Mouse (Mus musculus) hindbrain, embryonic 15.5 days (tissue): ENCODE results near the gene Atoh8. TPM values are rescaled to one million over a fixed set of nuclear protein-coding genes. Genes with fewer than 3 reads are reported as not detected.

Source experiments
- ATAC-seq: fragments of 200-750 bp; cut with Nextera tagmentation; 2 replicates; pipeline ENCODE4 v1.8.0; 2017; ENCODE audit warnings: low read depth, moderate number of reproducible peaks, moderate TSS enrichment; ENCODE audit not compliant: low FRiP score
- H3K27ac ChIP-seq: fragments of 300-500 bp; sonication (generic); replicated peaks from 2 replicates; pipeline ENCODE4 v1.5.1; 2015; ENCODE audit warnings: mild to moderate bottlenecking, inconsistent platforms
- H3K27me3 ChIP-seq: fragments of 300-500 bp; sonication (generic); 2 replicates; pipeline ENCODE4 v1.6.1; 2015; ENCODE audit warnings: control low read depth, inconsistent platforms
- H3K36me3 ChIP-seq: fragments of 300-500 bp; sonication (generic); 2 replicates; pipeline ENCODE4 v1.6.1; 2015; ENCODE audit warnings: control low read depth, inconsistent platforms
- H3K4me1 ChIP-seq: fragments of 300-500 bp; sonication (generic); replicated peaks from 2 replicates; pipeline ENCODE4 v1.6.1; 2015; ENCODE audit warnings: control low read depth, inconsistent platforms
- H3K4me2 ChIP-seq: fragments of 300-500 bp; sonication (generic); 2 replicates; pipeline ENCODE4 v1.6.1; 2015; ENCODE audit warnings: moderate library complexity, mild to moderate bottlenecking, inconsistent platforms
- H3K4me3 ChIP-seq: fragments of 300-500 bp; sonication (generic); 2 replicates; pipeline ENCODE4 v1.5.1; 2015; ENCODE audit warnings: mild to moderate bottlenecking, inconsistent platforms
- H3K9ac ChIP-seq: fragments of 300-500 bp; sonication (generic); 2 replicates; pipeline ENCODE4 v1.6.1; 2015; ENCODE audit warnings: inconsistent platforms
- H3K9me3 ChIP-seq: fragments of 300-500 bp; sonication (generic); 2 replicates; pipeline ENCODE4 v1.6.1; 2016; ENCODE audit warnings: control low read depth, inconsistent platforms
- WGBS: fragments of 180-500 bp; shearing (Covaris S2); methylation state at CpG from one replicate; pipeline ENCODE4 v1.1.7; 2015; 5-methylcytosine and 5-hydroxymethylcytosine counted together
- polyA plus RNA-seq: library from polyadenylated mRNA; unstranded; fragments of >200 nt; fragmentation: Nextera tagmentation; extraction: Ambion mirVana; gene quantifications from 2 replicates; pipeline ENCODE4 v1.2.1, GENCODE M21; 2015

Gene Atoh8
- polyA plus RNA-seq, 1 experiment from 2014 or later: 4.2 TPM

DNA sequence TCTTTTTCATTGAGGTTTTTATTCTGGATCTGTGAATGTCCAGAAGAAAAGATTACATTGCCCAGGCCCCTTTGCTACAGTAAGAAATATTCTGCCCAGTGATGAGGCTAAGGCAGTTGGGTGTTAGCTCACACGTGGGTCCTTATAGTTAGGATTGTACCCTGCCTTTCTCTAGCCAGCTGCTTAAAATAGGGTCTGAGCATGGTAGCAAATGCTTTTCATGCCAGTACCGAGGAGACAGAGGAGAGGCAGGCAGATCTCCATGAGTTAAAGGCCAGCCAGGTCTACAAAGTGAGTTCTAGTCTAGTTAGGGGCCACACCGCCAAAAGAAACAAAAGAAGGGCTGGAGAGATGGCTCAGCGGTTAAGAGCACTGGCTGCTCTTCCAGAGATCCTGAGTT lies 17.8 kb upstream of the Atoh8 start:
- H3K9ac ChIP-seq: no peak overlapping the region

GRCm38 (mm10) chr6:72252433-72252832 lies 17.1 kb upstream of the Atoh8 start:
- no peak overlapping the region for H3K27ac ChIP-seq
- H3K4me1 ChIP-seq: 0 out of 2 replicates have a peak, but pooled peaks cover 3% of the 10 kb centered on the region
- H3K27me3 ChIP-seq: no peaks in the 10 kb centered on the region
- H3K9me3 ChIP-seq: no peaks in the 10 kb centered on the region
- H3K36me3 ChIP-seq: no peaks in the 10 kb centered on the region
- no peak overlapping the region for H3K9ac ChIP-seq
- no peak overlapping the region for H3K4me3 ChIP-seq
- H3K4me2 ChIP-seq: no peak overlapping the region
- ATAC-seq: no peak
- WGBS: 72% methylated on average over 1 of the region's 1 CpGs

More for the DNA sequence above, 17.8 kb upstream of the Atoh8 start:
- 86% methylated on average over 4 of the region's 4 CpGs for WGBS
- no peaks in the 10 kb centered on the region for H3K36me3 ChIP-seq
- ATAC-seq: no peak
- no peaks in the 10 kb centered on the region for H3K27me3 ChIP-seq
- H3K4me1 ChIP-seq: 0 out of 2 replicates have a peak, but pooled peaks cover 3% of the 10 kb centered on the region
- H3K9me3 ChIP-seq: no peaks in the 10 kb centered on the region
- no peak overlapping the region for H3K4me3 ChIP-seq
- no peak overlapping the region for H3K4me2 ChIP-seq
- H3K27ac ChIP-seq: no peak overlapping the region

DNA sequence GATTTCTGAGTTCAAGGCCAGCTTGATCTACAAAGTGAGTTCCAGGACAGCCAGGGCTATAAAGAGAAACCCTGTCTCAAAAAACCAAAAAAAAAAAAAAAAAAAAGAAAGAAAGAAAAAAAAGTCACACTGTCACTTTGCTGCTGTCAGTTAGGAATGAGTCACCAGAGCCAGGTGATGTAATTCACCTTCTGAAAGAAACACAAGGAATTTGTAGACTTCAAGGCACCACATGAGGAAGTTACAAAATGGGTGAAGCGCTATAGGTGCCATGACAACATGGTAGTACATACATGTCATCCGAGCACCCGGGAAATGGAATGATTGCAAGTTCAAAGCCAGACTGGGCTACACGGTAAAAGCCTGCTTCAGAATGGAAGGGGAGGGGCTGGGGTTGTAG lies 14.6 kb upstream of the Atoh8 start:
- H3K4me3 ChIP-seq: no peak overlapping the region
- H3K27me3 ChIP-seq: no peaks in the 10 kb centered on the region
- no peaks in the 10 kb centered on the region for H3K9me3 ChIP-seq
- H3K27ac ChIP-seq: no peak overlapping the region
- no peak overlapping the region for H3K4me2 ChIP-seq
- H3K4me1 ChIP-seq: peaks cover 13% of the 10 kb centered on the region
- ATAC-seq: no peak
- no peak overlapping the region for H3K9ac ChIP-seq
- H3K36me3 ChIP-seq: no peaks in the 10 kb centered on the region
- 86% methylated on average over 4 of the region's 4 CpGs for WGBS

DNA sequence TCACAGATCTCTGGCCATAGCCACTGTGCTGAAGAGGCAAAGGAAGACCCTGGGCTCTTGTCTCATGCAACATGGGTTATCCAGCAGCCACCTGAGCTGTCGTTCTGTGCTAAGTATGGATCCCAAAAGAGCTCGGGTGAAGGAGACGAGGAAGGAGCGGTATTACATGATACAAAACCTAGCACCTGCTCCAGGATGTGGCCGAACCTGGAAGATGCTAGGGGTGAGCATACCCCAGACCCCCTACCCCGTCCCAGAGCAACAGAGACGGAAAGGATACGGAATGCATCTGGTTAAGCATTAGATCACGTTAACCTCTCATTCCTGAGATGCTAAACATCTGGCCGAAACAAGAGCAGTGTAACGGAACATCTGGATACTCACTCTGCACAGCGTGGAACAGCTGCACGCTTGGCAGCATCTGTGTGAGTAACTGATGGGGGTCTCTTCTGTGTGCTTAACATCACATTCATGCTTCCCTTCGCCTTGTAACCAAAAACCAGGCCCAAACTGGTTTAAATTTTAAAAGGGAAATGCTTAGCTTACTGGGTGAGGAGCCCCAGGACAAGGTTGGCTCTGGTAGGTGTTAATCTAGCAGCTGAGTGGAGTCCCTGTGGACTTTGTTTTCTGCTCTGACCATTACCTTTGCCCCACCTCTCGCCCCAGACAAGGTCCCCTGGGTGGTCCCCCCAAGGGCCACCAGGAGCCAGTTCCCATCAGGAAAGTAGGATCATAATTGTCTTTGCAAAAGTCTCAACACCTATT lies 13.0 kb upstream of the Atoh8 start:
- WGBS: 74% methylated on average over 15 of the region's 15 CpGs
- no peaks in the 10 kb centered on the region for H3K9me3 ChIP-seq
- no peaks in the 10 kb centered on the region for H3K36me3 ChIP-seq
- ATAC-seq: no peak
- H3K4me1 ChIP-seq: peaks cover 18% of the 10 kb centered on the region
- H3K27ac ChIP-seq: no peak overlapping the region
- H3K4me3 ChIP-seq: no peak overlapping the region
- H3K9ac ChIP-seq: no peak overlapping the region
- no peaks in the 10 kb centered on the region for H3K27me3 ChIP-seq
- H3K4me2 ChIP-seq: no peak overlapping the region

GRCm38 (mm10) chr6:72246303-72246702 lies 10.9 kb upstream of the Atoh8 start:
- no peak overlapping the region for H3K27ac ChIP-seq
- no peak for ATAC-seq
- H3K4me2 ChIP-seq: no peak overlapping the region
- H3K4me3 ChIP-seq: no peak overlapping the region
- H3K4me1 ChIP-seq: peaks cover 24% of the 10 kb centered on the region
- no peaks in the 10 kb centered on the region for H3K36me3 ChIP-seq
- H3K9me3 ChIP-seq: no peaks in the 10 kb centered on the region
- no peak overlapping the region for H3K9ac ChIP-seq
- WGBS: 85% methylated on average over 6 of the region's 6 CpGs
- H3K27me3 ChIP-seq: no peaks in the 10 kb centered on the region

DNA sequence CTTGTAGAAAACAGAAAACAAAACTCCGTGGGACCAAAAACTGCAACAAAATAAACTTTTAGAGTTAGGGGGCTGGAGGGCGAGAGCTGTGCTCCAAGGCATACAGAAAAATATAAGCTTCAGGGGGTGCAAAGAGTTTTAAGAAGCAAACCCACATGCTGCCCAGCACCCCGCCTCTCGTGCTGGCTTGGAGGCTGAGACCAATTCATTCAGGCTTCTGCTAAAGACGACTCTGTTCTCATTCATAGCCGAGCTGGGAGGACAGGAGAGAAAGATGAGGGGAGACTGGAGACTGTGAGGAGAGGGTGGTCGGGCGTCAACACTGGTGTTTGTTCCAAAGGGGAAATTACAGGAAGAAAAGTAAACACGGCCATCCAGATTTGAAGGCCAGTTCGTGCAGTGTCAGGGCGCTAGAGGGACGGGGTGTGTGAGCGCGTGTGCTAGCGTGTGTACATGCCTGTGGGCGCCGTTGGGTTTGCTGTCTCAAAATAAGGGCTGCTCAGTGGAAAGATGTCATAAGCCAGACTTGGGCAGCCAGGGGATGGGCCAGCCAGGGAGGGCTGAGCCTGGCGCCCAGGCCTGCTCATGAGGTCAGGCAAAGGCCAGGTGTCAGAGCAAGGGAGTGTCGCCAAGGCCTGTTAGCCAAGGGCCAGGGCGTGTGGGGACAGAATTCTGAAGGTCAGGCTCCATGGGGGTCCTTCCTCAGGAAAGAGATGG lies 9.3 kb upstream of the Atoh8 start:
- Histone ChIP-seq H3K9ac (no peak overlapping the region), H3K9me3 (no peaks in the 10 kb centered on the region), H3K4me3 (no peak overlapping the region), H3K4me2 (0 out of 2 replicates have a peak overlapping the region, but pooled peaks have one; percentile 12), H3K27me3 (no peaks in the 10 kb centered on the region; the same call in 1 of the 2 replicates), H3K27ac (peak overlapping the region; percentile 81), H3K36me3 (no peaks in the 10 kb centered on the region), H3K4me1 (peaks cover 25% of the 10 kb centered on the region)
- 52% methylated on average over 20 of the region's 20 CpGs for WGBS
- ATAC-seq: peak; percentile 65

- Histone ChIP-seq H3K9ac (no peak overlapping the region), H3K4me1 (peaks cover 25% of the 10 kb centered on the region), H3K27ac (peak overlapping the region; percentile 81), H3K27me3 (no peaks in the 10 kb centered on the region; the same call in 1 of the 2 replicates), H3K36me3 (no peaks in the 10 kb centered on the region), H3K4me2 (0 out of 2 replicates have a peak overlapping the region, but pooled peaks have one; percentile 12), H3K9me3 (no peaks in the 10 kb centered on the region), H3K4me3 (no peak overlapping the region)
- peak; percentile 84 for ATAC-seq
- 31% methylated on average over 9 of the region's 9 CpGs for WGBS
Measured at GRCm38 (mm10) chr6:72244144-72244549, 8.8 kb upstream of the Atoh8 start.

- H3K4me3 ChIP-seq: no peak overlapping the region
- H3K9ac ChIP-seq: no peak overlapping the region
- no peaks in the 10 kb centered on the region for H3K9me3 ChIP-seq
- H3K36me3 ChIP-seq: no peaks in the 10 kb centered on the region
- H3K4me2 ChIP-seq: no peak overlapping the region
- H3K27me3 ChIP-seq: peaks cover 6% of the 10 kb centered on the region; the same call in 1 of the 2 replicates
- H3K27ac ChIP-seq: no peak overlapping the region
- no peak for ATAC-seq
- H3K4me1 ChIP-seq: peaks cover 25% of the 10 kb centered on the region
- WGBS: 85% methylated on average over 13 of the region's 13 CpGs
Measured at GRCm38 (mm10) chr6:72242532-72243320, 7.3 kb upstream of the Atoh8 start.

DNA sequence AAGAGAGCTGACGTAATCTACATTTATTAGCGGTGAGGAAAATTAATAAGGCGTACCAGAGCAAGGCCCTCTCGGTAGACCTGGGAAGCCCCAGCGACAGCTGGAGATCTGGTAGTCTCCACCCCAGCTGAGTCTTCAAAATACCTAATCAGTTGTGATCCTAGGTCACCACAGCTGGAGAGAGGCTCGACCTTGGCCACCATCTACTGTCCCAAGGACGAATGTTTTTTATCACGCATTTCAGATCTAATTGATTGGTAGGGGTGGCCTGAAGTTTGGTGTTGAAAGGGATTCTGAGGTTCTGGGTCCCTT lies 6.4 kb upstream of the Atoh8 start:
- H3K27me3 ChIP-seq: peaks cover 12% of the 10 kb centered on the region; the same call in 1 of the 2 replicates
- no peaks in the 10 kb centered on the region for H3K9me3 ChIP-seq
- no peak overlapping the region for H3K4me3 ChIP-seq
- peaks cover 27% of the 10 kb centered on the region for H3K4me1 ChIP-seq
- no peaks in the 10 kb centered on the region for H3K36me3 ChIP-seq
- no peak overlapping the region for H3K9ac ChIP-seq
- no peak for ATAC-seq
- WGBS: 27% methylated on average over 8 of the region's 8 CpGs
- no peak overlapping the region for H3K27ac ChIP-seq
- H3K4me2 ChIP-seq: no peak overlapping the region

DNA sequence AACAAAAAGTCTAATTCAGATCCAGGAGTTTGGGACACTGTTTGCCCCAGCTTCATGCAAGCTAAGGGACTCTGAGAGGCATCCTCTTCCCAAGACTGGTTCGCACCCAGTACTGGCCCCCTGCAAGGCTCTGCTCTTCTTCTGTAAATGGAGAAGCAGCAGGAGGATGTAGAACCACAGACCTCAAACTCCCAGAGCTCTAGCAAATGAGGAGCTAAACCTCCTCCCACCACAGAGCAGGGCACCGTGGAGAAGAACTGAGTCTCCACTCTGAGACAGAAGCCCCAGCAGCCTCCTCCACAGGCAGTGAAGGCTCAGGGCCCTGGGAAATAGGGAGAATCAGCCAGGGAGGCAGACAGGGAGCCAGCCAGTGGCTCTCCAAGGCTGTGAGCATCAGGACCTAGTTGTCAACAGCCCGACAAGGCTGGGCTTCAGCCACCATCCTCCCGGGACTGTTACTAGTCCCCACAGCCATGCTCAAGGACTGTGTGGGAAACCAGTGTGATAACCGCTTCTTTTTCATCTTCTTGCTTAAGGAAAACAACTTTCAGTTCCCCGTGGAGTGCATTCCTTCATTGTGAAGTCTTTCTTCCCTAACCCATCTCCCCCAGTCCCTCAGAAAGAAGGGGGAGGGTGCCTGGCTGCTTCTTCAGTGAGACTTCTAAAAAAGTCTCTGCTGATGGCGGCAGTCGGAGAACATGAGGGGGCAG lies 5.9 kb upstream of the Atoh8 start:
- ATAC-seq: no peak
- H3K4me1 ChIP-seq: peaks cover 30% of the 10 kb centered on the region
- no peaks in the 10 kb centered on the region for H3K9me3 ChIP-seq
- WGBS: 24% methylated on average over 8 of the region's 8 CpGs
- no peak overlapping the region for H3K9ac ChIP-seq
- no peak overlapping the region for H3K4me3 ChIP-seq
- H3K27me3 ChIP-seq: peaks cover 17% of the 10 kb centered on the region
- H3K4me2 ChIP-seq: no peak overlapping the region
- no peak overlapping the region for H3K27ac ChIP-seq
- no peaks in the 10 kb centered on the region for H3K36me3 ChIP-seq

GRCm38 (mm10) chr6:72240042-72240441 lies 4.7 kb upstream of the Atoh8 start:
- H3K4me3 ChIP-seq: no peak overlapping the region
- no peak for ATAC-seq
- H3K27me3 ChIP-seq: peaks cover 29% of the 10 kb centered on the region
- WGBS: 74% methylated on average over 2 of the region's 2 CpGs
- no peak overlapping the region for H3K4me2 ChIP-seq
- no peaks in the 10 kb centered on the region for H3K9me3 ChIP-seq
- no peak overlapping the region for H3K27ac ChIP-seq
- no peaks in the 10 kb centered on the region for H3K36me3 ChIP-seq
- H3K9ac ChIP-seq: no peak overlapping the region
- peaks cover 31% of the 10 kb centered on the region for H3K4me1 ChIP-seq
